Mouse (Mus musculus): ENCODE results near the gene Ang2.

- TF ChIP-seq EP300 (IDR thresholded peaks at IDR 0.05; ENCODE audit: insufficient read depth, low read depth, low read length) (no peak), CTCF (IDR thresholded peaks at IDR 0.05) (no peak), POLR2A (IDR thresholded peaks at IDR 0.05; ENCODE audit: insufficient read depth, low read depth, low read length) (no peak)
Measured at GRCm38 (mm10) chr14:51156056-51156735, 42.8 kb downstream of the Ang2 start.

All from heart, adult 2 months (tissue).